Mouse (Mus musculus): ENCODE data around the gene Pnpla1.

DNA sequence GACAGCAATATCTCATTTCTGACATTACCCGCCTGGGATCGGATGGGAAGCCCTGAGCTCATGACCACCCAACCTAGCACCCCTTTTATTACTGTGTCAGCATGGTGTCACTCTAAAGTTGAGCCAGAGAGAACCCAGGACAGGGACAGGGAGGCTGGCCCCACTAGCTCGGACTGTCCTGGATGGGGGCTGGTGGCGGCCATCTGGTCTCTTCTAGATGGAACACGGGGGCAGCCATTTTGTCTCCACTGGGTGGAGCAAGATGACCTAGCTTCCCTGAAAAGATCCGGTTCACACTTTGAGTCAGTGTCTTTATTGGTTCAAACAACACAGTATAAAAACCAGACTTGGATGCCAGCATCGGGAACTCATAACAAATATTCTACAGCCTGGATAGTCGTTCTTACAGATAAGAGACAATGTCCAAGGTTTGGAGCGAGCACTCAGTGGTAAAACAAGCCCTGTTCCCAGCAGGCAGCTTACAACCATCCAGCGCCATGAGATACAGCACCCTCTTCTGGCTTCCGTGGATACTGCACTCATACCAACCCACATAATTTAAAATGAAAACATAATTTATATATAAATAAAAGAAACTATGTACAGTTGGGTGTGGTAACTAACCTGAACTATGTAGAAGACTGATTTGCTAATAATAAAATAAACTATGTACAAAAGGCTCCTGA lies 38.0 kb downstream of the Pnpla1 start:
- TF ChIP-seq CTCF (IDR thresholded peaks at IDR 0.05) (peak; percentile 43), EP300 (IDR thresholded peaks at IDR 0.05; ENCODE audit: insufficient read depth, low read depth, low read length) (no peak)
